Mouse (Mus musculus) forebrain, embryonic 12.5 days (tissue): ENCODE measurements at regions not wholly inside any gene's neighbourhood (a gene's known extent, or its start where the extent isn't known, plus 50 kb on each side); places are given as distances from the start of the nearest gene placed in this dataset.
"Not testable (repeated sequence)": the region's sequence is repeated elsewhere in the genome, so short reads cannot be mapped to it uniquely, and the experiment has no call there.

Source experiments
- ATAC-seq: fragments of 200-750 bp; cut with Nextera tagmentation; 2 replicates; pipeline ENCODE4 v1.8.0; 2017; ENCODE audit warnings: moderate TSS enrichment; ENCODE audit not compliant: low FRiP score
- H3K27ac ChIP-seq: fragments of 300-500 bp; sonication (generic); 2 replicates; pipeline ENCODE4 v1.5.1; 2016; ENCODE audit warnings: mild to moderate bottlenecking
- H3K27me3 ChIP-seq: fragments of 300-500 bp; sonication (generic); 2 replicates; pipeline ENCODE4 v1.6.1; 2016; ENCODE audit warnings: mild to moderate bottlenecking
- H3K36me3 ChIP-seq: fragments of 300-500 bp; sonication (generic); replicated peaks from 2 replicates; pipeline ENCODE4 v1.6.1; 2016; ENCODE audit warnings: mild to moderate bottlenecking
- H3K4me1 ChIP-seq: fragments of 300-500 bp; sonication (generic); 2 replicates; pipeline ENCODE4 v1.6.1; 2016
- H3K4me2 ChIP-seq: fragments of 300-500 bp; sonication (generic); 2 replicates; pipeline ENCODE4 v1.6.1; 2016; ENCODE audit warnings: mild to moderate bottlenecking, moderate library complexity
- H3K4me3 ChIP-seq: fragments of 300-500 bp; sonication (generic); replicated peaks from 2 replicates; pipeline ENCODE4 v1.5.1; 2016; ENCODE audit warnings: mild to moderate bottlenecking
- H3K9ac ChIP-seq: fragments of 300-500 bp; sonication (generic); 2 replicates; pipeline ENCODE4 v1.6.1; 2016; ENCODE audit warnings: mild to moderate bottlenecking
- H3K9me3 ChIP-seq: fragments of 300-500 bp; sonication (generic); 2 replicates; pipeline ENCODE4 v1.6.1; 2016
- WGBS: fragments of 180-500 bp; shearing (Covaris S2); methylation state at CpG from one replicate; pipeline ENCODE4 v1.1.7; 2016; 5-methylcytosine and 5-hydroxymethylcytosine counted together

DNA sequence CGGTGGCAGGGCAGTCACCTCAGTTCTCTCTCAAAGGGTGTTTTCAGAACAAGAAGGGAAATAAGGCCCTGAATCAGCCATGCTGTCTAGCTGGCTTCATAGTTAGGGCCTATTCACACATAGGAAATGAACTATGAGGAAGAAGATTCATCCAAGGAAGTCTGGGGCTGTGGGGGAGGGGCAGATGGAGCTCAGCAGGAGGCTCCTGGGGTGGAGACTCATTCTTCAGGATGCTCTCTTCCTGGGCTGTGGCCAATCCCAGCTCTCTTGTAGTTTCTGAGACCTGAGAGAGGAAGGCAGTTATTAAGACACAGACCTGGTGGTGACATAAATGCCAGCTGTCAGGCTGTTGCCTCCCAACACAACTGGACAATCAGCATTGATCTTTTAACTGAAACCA is 149.4 kb upstream of the Speer4f2 start:
- not testable (repeated sequence) for H3K4me2 ChIP-seq, H3K36me3 ChIP-seq, ATAC-seq, H3K9ac ChIP-seq, H3K4me3 ChIP-seq, H3K9me3 ChIP-seq, H3K27me3 ChIP-seq, H3K27ac ChIP-seq, H3K4me1 ChIP-seq
- WGBS = 62% methylated on average over 1 of the region's 1 CpGs

- H3K27ac ChIP-seq = no peak overlapping the region
- H3K27me3 ChIP-seq = no peaks in the 10 kb centered on the region
- no peak overlapping the region for H3K4me3 ChIP-seq
- no peak for ATAC-seq
- H3K4me1 ChIP-seq = no peaks in the 10 kb centered on the region
- H3K4me2 ChIP-seq = no peak overlapping the region
- no peak overlapping the region for H3K9ac ChIP-seq
- 97% methylated on average over 5 of the region's 5 CpGs for WGBS
- no peaks in the 10 kb centered on the region for H3K36me3 ChIP-seq
- no peaks in the 10 kb centered on the region for H3K9me3 ChIP-seq
Observed at GRCm38 (mm10) chr5:17247732-17248606, 125.0 kb upstream of the Speer4f2 start.

- H3K27me3 ChIP-seq = no peaks in the 10 kb centered on the region
- no peak overlapping the region for H3K9ac ChIP-seq
- H3K27ac ChIP-seq = no peak overlapping the region
- H3K36me3 ChIP-seq = no peaks in the 10 kb centered on the region
- H3K4me1 ChIP-seq = no peaks in the 10 kb centered on the region
- no peak overlapping the region for H3K4me3 ChIP-seq
- no peak for ATAC-seq
- 71% methylated on average over 2 of the region's 2 CpGs for whole genome bisulfite sequencing
- H3K4me2 ChIP-seq = no peak overlapping the region
- no peaks in the 10 kb centered on the region for H3K9me3 ChIP-seq
Observed at GRCm38 (mm10) chr5:17260541-17261325, 112.2 kb upstream of the Speer4f2 start.

GRCm38 (mm10) chr5:17262126-17262525 is 110.9 kb upstream of the Speer4f2 start:
- H3K9ac ChIP-seq = no peak overlapping the region
- 85% methylated on average over 1 of the region's 1 CpGs for WGBS
- H3K9me3 ChIP-seq = no peaks in the 10 kb centered on the region
- no peak for ATAC-seq
- no peaks in the 10 kb centered on the region for H3K4me1 ChIP-seq
- no peaks in the 10 kb centered on the region for H3K27me3 ChIP-seq
- no peaks in the 10 kb centered on the region for H3K36me3 ChIP-seq
- no peak overlapping the region for H3K4me2 ChIP-seq
- H3K4me3 ChIP-seq = no peak overlapping the region
- no peak overlapping the region for H3K27ac ChIP-seq

DNA sequence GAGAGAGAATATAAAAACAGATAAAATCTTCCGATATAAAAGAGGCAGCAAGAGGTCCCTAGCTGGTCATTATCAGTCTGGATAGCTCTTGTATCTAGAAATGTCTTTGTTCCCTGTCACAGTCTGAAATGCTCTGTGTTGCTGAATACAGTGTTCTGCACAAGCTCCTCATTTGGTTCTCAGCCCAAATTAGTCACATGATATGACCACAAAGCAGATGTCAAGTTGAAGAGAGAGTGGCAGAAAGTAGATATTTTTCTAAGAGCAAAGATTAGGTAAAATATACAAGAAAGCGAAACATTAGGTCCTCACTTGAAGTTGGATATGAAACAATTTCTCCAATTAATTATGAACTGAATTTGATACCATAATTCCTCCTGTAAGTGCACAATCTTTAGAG is 101.8 kb upstream of the Speer4f2 start:
- Histone ChIP-seq H3K4me2 (no peak overlapping the region), H3K27ac (no peak overlapping the region), H3K4me3 (no peak overlapping the region), H3K36me3 (no peaks in the 10 kb centered on the region), H3K4me1 (no peaks in the 10 kb centered on the region), H3K9ac (no peak overlapping the region), H3K9me3 (no peaks in the 10 kb centered on the region), H3K27me3 (no peaks in the 10 kb centered on the region)
- 95% methylated on average over 2 of the region's 2 CpGs for WGBS
- ATAC-seq = no peak

DNA sequence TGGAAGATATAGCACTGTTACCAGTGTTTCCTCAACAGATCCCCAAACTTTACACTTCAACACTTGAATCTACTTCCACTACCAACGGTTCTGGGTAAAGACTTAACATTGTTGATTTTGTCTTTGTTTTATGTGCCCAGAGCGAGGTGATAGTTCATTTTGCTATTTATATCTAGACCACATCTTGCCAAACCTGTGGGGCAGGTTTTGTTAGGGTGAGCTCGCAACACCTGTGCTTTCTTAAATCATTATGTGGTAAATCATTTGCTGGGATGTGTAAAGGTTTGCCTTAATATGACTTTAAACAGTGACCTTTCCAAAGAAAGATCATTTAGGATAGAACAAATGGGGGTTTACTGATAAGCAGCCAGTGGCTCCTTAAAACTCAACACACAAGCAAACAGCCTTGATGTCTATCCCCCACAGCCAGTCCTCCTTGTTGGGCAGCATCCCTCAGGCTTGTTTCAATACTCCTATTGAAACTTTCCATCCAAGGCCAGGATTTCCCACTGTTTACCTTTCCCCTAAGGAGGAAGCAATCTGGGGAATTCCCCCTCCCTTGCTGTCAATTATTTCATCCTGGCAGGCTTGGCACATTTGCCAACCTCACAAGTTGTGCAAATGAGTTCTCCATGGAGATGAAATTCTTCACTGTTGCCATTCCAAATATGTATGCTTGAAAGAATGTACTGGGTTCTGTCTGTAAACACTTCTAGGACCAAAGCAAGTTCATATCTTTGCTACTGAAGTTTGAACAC is 101.1 kb upstream of the Speer4f2 start:
- Histone ChIP-seq H3K36me3 (no peaks in the 10 kb centered on the region), H3K9ac (no peak overlapping the region), H3K4me3 (no peak overlapping the region), H3K4me1 (no peaks in the 10 kb centered on the region), H3K27me3 (no peaks in the 10 kb centered on the region), H3K9me3 (no peaks in the 10 kb centered on the region), H3K4me2 (no peak overlapping the region), H3K27ac (no peak overlapping the region)
- no peak for ATAC-seq
- WGBS = 86% methylated on average over 3 of the region's 3 CpGs

DNA sequence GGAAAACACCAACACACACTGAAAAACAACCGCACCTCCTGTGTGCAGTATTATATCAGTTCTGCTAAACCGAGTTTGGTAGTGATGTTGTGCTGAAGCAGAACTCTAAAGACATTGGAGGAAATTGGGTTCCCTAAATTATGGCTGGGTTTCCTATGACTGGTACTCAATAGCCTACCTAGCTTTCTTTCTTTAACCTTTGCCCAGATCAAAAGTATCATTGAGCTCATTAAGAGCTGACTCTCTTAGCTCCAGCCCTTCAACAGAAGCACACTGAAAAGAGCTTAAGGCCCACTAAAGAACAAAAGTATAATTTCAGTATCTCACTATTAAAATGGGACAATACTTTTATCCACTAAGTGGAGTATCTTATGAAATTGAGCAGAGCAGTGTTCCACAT is 97.6 kb upstream of the Speer4f2 start:
- Histone ChIP-seq H3K4me1 (no peaks in the 10 kb centered on the region), H3K9me3 (no peaks in the 10 kb centered on the region), H3K27me3 (no peaks in the 10 kb centered on the region), H3K27ac (no peak overlapping the region), H3K4me2 (no peak overlapping the region), H3K9ac (no peak overlapping the region), H3K4me3 (no peak overlapping the region), H3K36me3 (no peaks in the 10 kb centered on the region)
- 96% methylated on average over 2 of the region's 2 CpGs for WGBS
- no peak for ATAC-seq

GRCm38 (mm10) chr5:17276782-17277578 is 96.0 kb upstream of the Speer4f2 start:
- no peak overlapping the region for H3K27ac ChIP-seq
- H3K4me1 ChIP-seq = no peaks in the 10 kb centered on the region
- H3K27me3 ChIP-seq = no peaks in the 10 kb centered on the region
- no peak overlapping the region for H3K4me3 ChIP-seq
- H3K9ac ChIP-seq = no peak overlapping the region
- no peaks in the 10 kb centered on the region for H3K36me3 ChIP-seq
- ATAC-seq = no peak
- H3K4me2 ChIP-seq = no peak overlapping the region
- no peaks in the 10 kb centered on the region for H3K9me3 ChIP-seq
- 82% methylated on average over 3 of the region's 3 CpGs for WGBS

- H3K4me2 ChIP-seq = no peak overlapping the region
- H3K27me3 ChIP-seq = no peaks in the 10 kb centered on the region
- no peak overlapping the region for H3K9ac ChIP-seq
- no peaks in the 10 kb centered on the region for H3K36me3 ChIP-seq
- no peak overlapping the region for H3K4me3 ChIP-seq
- H3K27ac ChIP-seq = no peak overlapping the region
- 82% methylated on average over 4 of the region's 4 CpGs for WGBS
- ATAC-seq = no peak
- H3K4me1 ChIP-seq = no peaks in the 10 kb centered on the region
- no peaks in the 10 kb centered on the region for H3K9me3 ChIP-seq
Observed at GRCm38 (mm10) chr5:17280203-17280602, 92.8 kb upstream of the Speer4f2 start.

GRCm38 (mm10) chr5:17280951-17281350 is 92.0 kb upstream of the Speer4f2 start:
- Histone ChIP-seq H3K4me1 (no peaks in the 10 kb centered on the region), H3K27ac (no peak overlapping the region), H3K27me3 (no peaks in the 10 kb centered on the region), H3K4me2 (no peak overlapping the region), H3K9ac (no peak overlapping the region), H3K36me3 (no peaks in the 10 kb centered on the region), H3K9me3 (no peaks in the 10 kb centered on the region), H3K4me3 (no peak overlapping the region)
- ATAC-seq = no peak
- WGBS = 95% methylated on average over 2 of the region's 2 CpGs

DNA sequence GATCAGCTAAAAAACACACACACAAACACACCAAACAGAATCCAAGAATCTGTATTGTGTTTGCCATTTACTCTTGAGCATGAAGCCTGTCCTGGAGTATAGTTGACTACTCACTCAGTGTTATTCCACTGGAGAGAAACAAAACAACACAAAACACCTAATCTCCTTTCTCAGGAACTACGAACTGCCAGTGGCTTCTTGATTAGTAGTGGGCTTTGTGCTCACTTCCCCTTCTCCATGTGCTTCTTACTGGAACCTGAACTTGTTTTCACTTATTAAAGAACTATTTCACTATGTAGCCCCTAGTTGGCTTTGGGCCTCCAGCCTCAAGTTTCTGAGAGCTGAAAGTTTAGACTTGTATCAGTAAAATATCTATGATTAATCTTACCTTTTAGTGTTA is 84.0 kb upstream of the Speer4f2 start:
- no peak overlapping the region for H3K4me3 ChIP-seq
- WGBS = 56% methylated on average over 1 of the region's 1 CpGs
- no peaks in the 10 kb centered on the region for H3K9me3 ChIP-seq
- no peak overlapping the region for H3K4me2 ChIP-seq
- ATAC-seq = no peak
- H3K9ac ChIP-seq = no peak overlapping the region
- no peaks in the 10 kb centered on the region; the same call in 1 of the 2 replicates for H3K4me1 ChIP-seq
- H3K27me3 ChIP-seq = no peaks in the 10 kb centered on the region
- H3K27ac ChIP-seq = no peak overlapping the region
- H3K36me3 ChIP-seq = no peaks in the 10 kb centered on the region

DNA sequence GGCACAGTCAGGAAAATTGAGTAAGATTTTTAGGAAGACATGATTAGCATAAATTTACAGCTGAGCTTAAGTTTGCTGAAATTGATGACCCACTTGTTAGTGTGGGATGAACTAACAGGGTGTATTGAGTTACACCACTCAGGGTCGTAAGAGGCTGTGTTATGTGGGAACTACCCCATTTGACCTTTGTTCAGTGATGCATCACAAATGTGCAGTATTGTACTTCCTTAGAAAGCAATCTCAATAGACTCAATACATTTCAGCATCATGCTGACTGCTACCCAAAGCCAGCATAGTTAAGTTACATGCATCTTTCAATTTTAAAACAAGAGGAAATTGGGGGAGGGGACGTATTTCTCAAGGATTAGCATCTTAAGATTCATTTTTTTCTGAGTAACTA is 80.4 kb upstream of the Speer4f2 start:
- 8% methylated on average over 2 of the region's 2 CpGs for WGBS
- Histone ChIP-seq H3K27me3 (no peaks in the 10 kb centered on the region), H3K9me3 (no peaks in the 10 kb centered on the region), H3K9ac (no peak overlapping the region), H3K36me3 (no peaks in the 10 kb centered on the region), H3K4me2 (no peak overlapping the region), H3K4me1 (peaks cover 3% of the 10 kb centered on the region; the same call in 1 of the 2 replicates), H3K4me3 (no peak overlapping the region), H3K27ac (no peak overlapping the region)
- no peak for ATAC-seq
